Mouse (Mus musculus) embryo, embryonic 11.5 days (tissue): ENCODE results near the gene Klf1.
"Not testable (repeated sequence)": the region's sequence is repeated elsewhere in the genome, so short reads cannot be mapped to it uniquely, and the experiment has no call there.

Experiments used
- DNase-seq: peaks from one replicate; pipeline ENCODE4 v3.0.0-alpha.2; 2012; ENCODE audit warnings: low read depth, low spot score

Gene Klf1

GRCm38 (mm10) chr8:84907493-84907892 lies 5.8 kb downstream of the Klf1 start:
- DNase-seq = no peak

- not testable (repeated sequence) for DNase-seq
These were observed 6.3 kb downstream of the Klf1 start for GRCm38 (mm10) chr8:84907979-84908378.

GRCm38 (mm10) chr8:84908421-84909161 lies 6.9 kb downstream of the Klf1 start, which contains the start of gene Dnase2a:
Gene Dnase2a, plus strand, starts transcription at chr8:84908560.
- peak; percentile 97 for DNase-seq

- no peak for DNase-seq
These were observed 7.5 kb downstream of the Klf1 start for GRCm38 (mm10) chr8:84909162-84909767.

- no peak for DNase-seq
These were observed 8.2 kb downstream of the Klf1 start for GRCm38 (mm10) chr8:84909949-84910348.

GRCm38 (mm10) chr8:84910551-84910950 lies 8.8 kb downstream of the Klf1 start:
- no peak for DNase-seq

GRCm38 (mm10) chr8:84911854-84912253 lies 10.1 kb downstream of the Klf1 start:
- no peak for DNase-seq

GRCm38 (mm10) chr8:84912391-84912790 lies 10.7 kb downstream of the Klf1 start:
- DNase-seq = no peak

GRCm38 (mm10) chr8:84912895-84913501 lies 11.3 kb downstream of the Klf1 start:
- DNase-seq = no peak

- no peak for DNase-seq
These were observed 11.8 kb downstream of the Klf1 start for GRCm38 (mm10) chr8:84913502-84913900.

GRCm38 (mm10) chr8:84913960-84914359 lies 12.2 kb downstream of the Klf1 start:
- DNase-seq = no peak

- DNase-seq = no peak
These were observed 13.5 kb downstream of the Klf1 start for GRCm38 (mm10) chr8:84915269-84915668.

GRCm38 (mm10) chr8:84917781-84918180 lies 16.1 kb downstream of the Klf1 start:
- DNase-seq = no peak

GRCm38 (mm10) chr8:84918646-84919045 lies 16.9 kb downstream of the Klf1 start:
- DNase-seq = no peak

- no peak for DNase-seq
These were observed 19.9 kb downstream of the Klf1 start for GRCm38 (mm10) chr8:84921596-84921995.

- DNase-seq = no peak
These were observed 23.8 kb downstream of the Klf1 start for GRCm38 (mm10) chr8:84925557-84925956.

GRCm38 (mm10) chr8:84927513-84927912 lies 25.8 kb downstream of the Klf1 start:
- DNase-seq = no peak

- DNase-seq = no peak
These were observed 27.0 kb downstream of the Klf1 start for GRCm38 (mm10) chr8:84928456-84929306.

GRCm38 (mm10) chr8:84930582-84930981 lies 28.9 kb downstream of the Klf1 start:
- DNase-seq = no peak

GRCm38 (mm10) chr8:84933767-84934559 lies 32.2 kb downstream of the Klf1 start:
- DNase-seq = no peak

GRCm38 (mm10) chr8:84934860-84935259 lies 33.1 kb downstream of the Klf1 start:
- DNase-seq = peak; percentile 64
